Mouse (Mus musculus) stomach, postnatal 0 days (tissue): ENCODE data around the gene Amph.

Source experiments
- CTCF ChIP-seq: IDR thresholded peaks from 2 replicates; pipeline ENCODE4 v1.5.1; 2016; ENCODE audit warnings: antibody characterized with exemption, low read depth, mild to moderate bottlenecking, moderate library complexity
- EP300 ChIP-seq: optimal IDR thresholded peaks from 2 replicates; pipeline ENCODE3; 2016; ENCODE audit warnings: antibody characterized with exemption

DNA sequence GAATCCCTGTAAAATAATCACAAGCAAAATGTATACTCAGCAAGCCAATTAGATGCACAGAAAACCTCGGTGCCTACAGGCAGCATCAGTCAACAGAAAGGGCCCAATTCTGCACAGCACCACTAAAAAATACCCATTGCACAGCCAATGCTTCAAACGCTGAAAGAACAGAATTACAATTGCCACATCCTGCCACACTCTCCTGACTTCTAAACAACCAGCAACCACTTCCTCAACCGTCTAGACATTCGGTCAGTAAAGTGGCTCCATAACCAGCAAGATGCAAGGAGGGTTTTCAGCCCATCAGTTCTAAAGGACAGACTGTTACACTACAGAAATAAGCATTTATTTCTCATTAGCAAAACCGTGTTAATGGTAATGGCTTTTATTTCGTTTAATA is 214.1 kb downstream of the Amph start:
- no peak for TF ChIP-seq CTCF
- TF ChIP-seq EP300 = no peak
